Mouse (Mus musculus) erythroid progenitor cell, adult 5-6 weeks (primary cell): ENCODE results near the gene Dock4. TPM values are rescaled to one million over a fixed set of nuclear protein-coding genes. Genes with fewer than 3 reads are reported as not detected.

Experiments
- total RNA-seq, 2 experiments: library from RNA; stranded (forward) in 1 of 2; stranded (reverse) in 1 of 2; fragments of 150-400 nt in 1 of 2; fragments of 186-747, 209-891 nt in 1 of 2; gene quantifications; 2 replicates each; pipeline versions ENCODE4 v1.2.3 to v1.2.4; 2015 to 2017; ENCODE audit warnings: low replicate concordance in 2 of 2

Gene Dock4
- total RNA-seq, 2 experiments from 2014 or later, result 0.42 TPM; not detected in 1

Other genes starting within 250 kb of the Dock4 start
- gene Lsmem1, start 246.5 kb upstream of the Dock4 start, total RNA-seq (2015; ENCODE audit: low replicate concordance), result not detected in 2 replicates
- gene Lsmem1, start 246.5 kb upstream of the Dock4 start, total RNA-seq (2017; ENCODE audit: low replicate concordance), result not detected in 2 replicates
- gene Ifrd1, start 197.4 kb upstream of the Dock4 start, total RNA-seq (2015; ENCODE audit: low replicate concordance), result 55.5 and 158 TPM in 2 replicates
- gene Ifrd1, start 197.4 kb upstream of the Dock4 start, total RNA-seq (2017; ENCODE audit: low replicate concordance), result 32.8 and 46.0 TPM in 2 replicates
- 2.9 and 8.6 TPM in 2 replicates for gene Zfp277, start 50 bp upstream of the Dock4 start, total RNA-seq (2015; ENCODE audit: low replicate concordance)
- 5.4 and 5.9 TPM in 2 replicates for gene Zfp277, start 50 bp upstream of the Dock4 start, total RNA-seq (2017; ENCODE audit: low replicate concordance)